Mouse (Mus musculus): ENCODE measurements at regions not wholly inside any gene's neighbourhood (a gene's known extent, or its start where the extent isn't known, plus 50 kb on each side); places are given as distances from the start of the nearest gene placed in this dataset.

DNA sequence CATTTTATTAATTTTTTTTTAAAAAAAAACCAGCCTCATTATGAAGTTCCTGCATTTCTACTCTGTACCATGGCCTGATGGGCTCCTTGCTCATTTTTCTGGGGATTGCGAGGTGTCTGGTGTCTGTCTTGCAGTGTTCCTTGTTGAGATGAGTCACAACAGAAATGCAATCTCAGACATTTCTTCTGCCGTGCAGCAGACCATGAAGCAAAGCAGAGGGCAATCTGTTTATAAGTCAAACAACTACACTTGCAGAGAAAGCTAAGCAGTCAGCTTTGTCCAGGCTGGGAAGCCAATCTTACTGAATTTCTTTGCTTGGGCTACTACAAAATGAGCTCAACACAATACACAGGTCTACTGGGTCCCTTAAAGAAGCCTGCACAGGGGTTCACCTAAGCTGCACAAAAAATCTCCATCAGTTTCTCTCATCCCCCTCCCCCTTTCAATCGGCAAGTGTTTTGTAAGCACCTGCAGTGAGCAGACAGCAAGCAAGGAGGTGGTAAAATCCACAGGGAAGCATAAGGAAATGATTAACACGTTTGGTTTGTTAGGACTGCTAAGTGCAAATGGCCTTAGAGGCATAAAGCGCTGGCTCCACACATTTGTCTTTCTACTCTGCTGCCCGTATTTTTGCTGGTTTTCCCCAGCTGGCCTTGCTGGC is 171.0 kb upstream of the Dmrta1 start:
- intact Hi-C loops (cut with DNase I), result no loop called here

DNA sequence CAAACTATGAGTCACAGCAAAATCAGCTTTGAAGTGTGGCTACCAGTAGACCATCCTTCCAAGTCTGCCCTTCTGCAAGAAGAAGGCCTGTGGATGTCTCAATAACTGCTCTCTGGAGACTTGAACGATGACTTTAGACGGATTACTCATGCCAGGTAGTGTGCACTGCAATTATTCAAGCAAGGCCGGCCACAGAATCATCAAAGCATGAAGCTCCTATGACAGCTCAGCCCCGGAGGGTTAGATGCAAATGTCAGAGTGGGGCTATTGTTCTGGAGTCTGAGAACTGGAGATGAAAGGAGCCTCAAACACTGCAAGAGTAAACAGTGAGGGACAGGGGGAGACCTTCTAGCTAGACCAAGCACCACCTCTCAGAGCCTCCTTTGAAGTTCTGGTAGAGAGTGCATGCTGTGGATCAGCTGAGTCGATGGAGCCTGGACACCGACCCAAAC is 173.8 kb upstream of the Dmrta1 start:
- intact Hi-C loops (cut with DNase I), result no loop called here
- no peak for DNase-seq

More for the DNA sequence above, 171.0 kb upstream of the Dmrta1 start:
- DNase-seq, result no peak

DNA sequence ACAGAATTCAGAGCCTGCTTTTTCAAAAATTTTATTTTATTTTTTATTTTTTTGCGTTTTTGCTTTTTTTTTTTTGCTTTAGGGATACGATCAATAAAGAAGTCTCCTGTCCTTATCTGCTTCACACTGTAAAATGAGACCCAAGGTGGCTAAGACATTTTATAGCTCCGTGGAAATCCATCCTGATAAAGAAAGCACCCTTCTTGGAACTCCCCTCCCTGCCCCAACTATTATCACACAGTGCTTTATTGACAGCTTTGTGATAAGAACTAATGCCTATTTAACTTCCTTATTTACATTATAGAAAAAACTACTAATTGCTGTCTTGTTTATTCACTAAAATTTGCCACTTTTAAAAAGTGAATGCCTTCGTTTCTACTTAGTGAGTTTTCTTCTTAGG is 179.0 kb upstream of the Dmrta1 start:
- intact Hi-C loops (cut with DNase I), result no loop called here
- DNase-seq, result no peak

DNA sequence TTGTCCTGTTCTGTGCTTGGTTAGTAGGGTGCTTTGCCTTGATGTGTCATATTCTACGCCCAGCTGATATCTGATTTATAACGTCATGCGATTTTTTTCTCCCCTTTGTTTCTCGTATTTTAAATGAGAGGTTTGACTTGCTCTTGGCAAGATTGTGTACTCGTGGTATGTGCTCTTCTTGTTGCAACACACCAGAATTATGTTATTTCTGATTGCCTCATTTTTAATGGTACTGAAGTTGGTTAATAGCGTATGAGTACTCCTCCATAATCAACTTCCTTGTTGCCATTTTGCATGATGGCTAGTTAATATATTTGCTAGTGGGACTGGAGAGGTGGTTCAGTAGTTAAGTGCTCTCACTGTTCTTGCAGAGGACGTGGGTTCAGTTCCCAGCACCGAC is 180.1 kb upstream of the Cdkn2b start:
- intact Hi-C loops (cut with DNase I), result no loop called here
- DNase-seq, result no peak

DNA sequence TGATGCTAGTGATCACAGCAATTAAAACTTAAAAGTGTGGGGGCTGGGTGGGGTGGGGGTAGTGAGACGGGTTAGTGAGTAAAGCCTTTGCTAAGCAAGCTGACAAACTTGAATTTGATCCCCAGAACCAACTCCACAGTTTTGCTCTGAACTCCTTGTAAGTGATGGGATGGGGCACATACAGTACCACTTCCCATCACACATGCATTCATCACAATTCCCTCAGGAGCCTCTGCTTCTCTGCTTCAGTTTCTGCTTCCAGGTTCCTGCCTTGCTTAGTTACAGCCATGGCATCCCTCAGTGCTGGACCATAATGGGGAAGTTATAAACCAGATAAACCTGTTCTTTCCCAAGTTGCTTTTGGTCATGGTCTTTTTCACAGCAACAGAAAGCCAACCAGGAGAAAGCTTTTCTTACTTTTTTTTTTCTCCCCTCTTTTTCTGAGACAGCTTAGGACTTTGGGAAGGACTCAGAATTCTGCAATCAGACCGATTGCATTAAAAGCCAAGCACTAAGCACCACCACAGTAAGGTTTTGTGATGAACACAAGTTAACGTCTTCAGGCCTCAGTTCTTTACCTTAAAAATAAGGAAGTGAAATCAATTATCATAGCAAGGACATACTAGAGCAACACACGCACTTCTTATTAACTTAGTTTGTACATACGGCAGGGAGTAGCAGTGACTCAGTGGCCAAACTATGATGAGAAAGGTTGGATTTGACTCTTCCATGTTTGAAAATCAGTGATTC is 176.8 kb upstream of the Cdkn2b start:
- intact Hi-C loops (cut with DNase I), result no loop called here
- DNase-seq, result no peak

DNA sequence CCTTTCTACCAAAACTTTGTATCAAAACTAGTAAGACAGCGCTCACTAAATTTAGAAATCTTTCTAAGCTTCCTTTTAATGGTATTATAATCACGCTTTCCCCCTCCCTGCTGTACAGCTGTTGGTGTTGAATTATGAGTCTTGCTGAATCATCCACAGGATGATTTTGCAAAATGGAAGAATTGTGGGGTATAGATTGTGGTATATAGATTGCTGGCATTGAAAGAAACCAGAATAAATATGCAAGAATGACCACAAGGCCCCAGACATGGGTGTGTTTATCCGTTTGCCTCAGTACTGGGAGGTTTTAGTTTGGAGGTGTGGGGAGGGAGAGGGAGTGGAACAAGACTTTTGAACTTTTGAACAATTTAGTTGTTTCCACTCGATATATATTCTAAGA is 176.1 kb upstream of the Cdkn2b start:
- intact Hi-C loops (cut with DNase I), result no loop called here
- no peak for DNase-seq

DNA sequence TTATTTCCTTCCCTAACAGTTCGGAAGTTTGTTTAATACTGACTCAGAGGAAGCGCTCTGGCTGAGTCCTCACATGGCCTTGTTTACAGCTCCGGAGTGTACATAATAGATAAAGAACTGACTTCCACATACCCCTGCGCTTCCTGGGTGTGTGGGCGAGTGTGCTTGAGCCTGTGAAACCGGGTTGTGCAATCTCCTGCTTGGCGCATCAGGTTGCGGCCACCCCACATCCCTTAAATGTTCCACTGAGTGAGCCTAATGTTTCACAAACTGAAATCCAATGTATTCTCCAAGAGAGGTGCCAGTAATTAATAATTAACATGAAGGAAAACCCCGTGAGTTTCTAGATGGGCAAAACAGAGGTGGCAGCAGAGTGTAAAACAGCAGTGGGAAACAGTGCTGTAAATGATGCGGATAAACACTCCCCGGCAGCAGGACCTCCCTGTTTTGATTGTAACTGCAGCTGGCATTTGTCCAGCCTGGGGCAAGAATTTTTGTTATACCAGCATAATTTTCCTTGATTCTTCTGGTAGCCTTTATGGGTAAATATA is 175.2 kb upstream of the Cdkn2b start:
- intact Hi-C loops (cut with DNase I), result no loop called here
- peak; percentile 16 to 38 for DNase-seq

DNA sequence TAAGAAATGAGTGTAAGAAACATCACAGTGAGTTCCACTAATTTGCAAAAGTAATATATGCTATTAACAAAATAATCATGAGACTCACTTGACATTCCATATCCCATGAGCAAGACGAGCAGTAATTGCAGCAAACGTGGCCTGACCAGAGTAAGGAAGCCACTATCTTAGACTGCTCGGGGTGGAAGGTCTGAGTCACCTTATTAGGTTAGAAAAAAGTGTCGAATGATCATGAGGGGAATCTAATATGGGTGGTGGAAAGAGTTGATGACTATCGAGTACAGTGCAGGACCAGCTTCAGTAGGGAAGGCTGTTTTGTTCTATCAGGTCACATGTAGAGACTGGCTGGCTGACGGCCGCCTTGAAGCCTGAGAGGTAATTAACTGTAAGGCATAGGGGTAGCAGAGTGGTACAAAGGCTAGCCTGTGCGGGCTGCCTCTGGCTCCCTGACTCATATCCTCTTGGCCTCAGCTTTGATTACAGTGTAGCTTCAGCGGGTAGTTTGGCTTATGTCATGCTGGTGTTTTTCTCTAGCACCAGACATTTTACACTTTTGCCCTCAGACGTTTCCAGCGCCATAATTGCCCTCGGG is 167.9 kb upstream of the Cdkn2b start:
- DNase-seq, result no peak
- intact Hi-C loops (cut with DNase I), result no loop called here

DNA sequence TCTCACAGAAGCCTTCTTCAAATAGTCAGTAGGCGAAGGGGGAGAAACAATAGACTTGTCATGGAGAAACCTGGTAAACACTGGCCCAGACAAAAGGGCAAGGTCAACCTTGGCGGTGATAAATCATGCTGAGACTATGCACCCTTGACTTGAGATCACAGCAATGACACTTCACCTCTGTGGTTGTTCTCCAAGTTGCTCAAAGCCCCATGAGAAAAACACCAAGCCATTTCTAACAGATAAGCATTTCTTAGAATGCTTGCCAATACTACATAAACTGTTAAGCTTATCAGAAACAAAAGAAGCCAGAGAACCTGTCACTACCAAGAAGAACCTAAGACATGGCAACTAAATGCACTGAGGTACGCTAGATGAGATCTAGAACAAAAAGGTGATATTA is 165.0 kb upstream of the Cdkn2b start:
- intact Hi-C loops (cut with DNase I), result no loop called here
- DNase-seq, result no peak

DNA sequence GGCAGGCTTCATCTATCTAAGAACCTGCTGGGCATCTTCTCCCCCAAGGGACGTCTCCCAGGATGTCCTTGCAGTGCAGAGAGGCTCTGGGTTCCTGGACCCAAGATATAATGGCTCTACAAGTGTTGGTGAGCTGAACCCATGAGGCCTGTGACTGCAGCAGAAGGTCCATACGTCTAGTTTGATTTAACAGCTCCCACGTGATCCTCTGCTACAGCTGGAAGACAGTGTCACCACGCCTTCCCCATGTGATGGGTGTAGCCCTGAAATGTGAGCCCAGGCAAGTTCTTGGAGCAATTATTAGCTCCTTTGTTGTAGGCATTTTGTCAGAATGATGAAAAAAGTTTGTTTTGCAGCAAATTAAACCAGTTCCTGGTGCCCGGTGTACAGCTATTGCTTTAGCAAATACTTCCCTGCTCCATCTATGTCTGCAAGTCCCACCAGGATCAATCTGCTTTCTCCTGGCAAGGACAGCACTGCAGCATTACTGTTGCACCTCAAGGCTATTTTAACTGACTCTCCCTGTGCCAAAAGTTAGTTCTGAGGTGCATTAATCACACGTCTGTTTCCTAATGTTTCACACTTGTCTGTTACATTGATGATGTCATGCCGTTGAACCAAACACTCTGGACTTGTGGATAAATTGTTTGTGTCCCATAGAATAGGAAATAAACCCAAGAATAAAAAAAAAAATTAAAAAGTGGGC is 164.2 kb upstream of the Cdkn2b start:
- intact Hi-C loops (cut with DNase I), result no loop called here
- DNase-seq, result no peak

DNA sequence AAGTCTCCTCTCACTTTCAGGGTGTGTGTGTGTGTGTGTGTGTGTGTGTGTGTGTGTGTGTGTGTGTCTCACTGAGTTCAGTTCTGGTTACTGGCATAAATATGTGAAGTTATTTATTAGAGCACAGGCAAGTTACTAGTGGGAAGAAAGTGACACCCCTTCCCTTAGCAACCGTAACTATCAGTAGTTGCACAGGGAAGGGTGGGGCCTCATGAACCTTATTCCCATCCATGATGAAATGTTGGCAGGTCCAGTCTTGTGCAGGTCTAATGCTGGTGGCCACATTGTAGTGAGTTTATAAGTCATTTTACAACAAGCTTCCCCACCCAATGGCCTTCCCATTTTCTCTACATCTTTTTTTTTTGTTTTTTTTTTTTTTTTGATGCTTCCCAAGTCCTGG is 160.6 kb upstream of the Cdkn2b start:
- intact Hi-C loops (cut with DNase I), result no loop called here
- DNase-seq, result no peak

DNA sequence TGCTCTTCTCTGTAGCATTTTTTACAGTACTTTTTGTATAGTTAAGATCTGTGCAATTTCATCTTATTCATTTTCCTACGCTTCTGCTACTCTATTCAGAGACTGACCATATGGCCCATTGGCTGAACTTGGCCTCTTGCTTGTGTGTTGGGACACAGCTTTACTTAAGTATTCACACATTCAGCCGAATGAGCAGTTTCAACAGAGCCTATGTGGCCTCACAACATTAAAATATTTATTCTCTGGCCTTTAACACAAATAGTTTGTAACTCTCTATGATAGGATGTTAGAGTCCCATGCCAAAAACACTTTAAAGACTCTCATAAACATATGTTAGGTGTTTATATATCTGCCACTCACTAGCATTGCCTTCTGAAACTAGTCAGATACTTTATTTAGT is 159.9 kb upstream of the Cdkn2b start:
- DNase-seq, result no peak
- intact Hi-C loops (cut with DNase I), result no loop called here

DNA sequence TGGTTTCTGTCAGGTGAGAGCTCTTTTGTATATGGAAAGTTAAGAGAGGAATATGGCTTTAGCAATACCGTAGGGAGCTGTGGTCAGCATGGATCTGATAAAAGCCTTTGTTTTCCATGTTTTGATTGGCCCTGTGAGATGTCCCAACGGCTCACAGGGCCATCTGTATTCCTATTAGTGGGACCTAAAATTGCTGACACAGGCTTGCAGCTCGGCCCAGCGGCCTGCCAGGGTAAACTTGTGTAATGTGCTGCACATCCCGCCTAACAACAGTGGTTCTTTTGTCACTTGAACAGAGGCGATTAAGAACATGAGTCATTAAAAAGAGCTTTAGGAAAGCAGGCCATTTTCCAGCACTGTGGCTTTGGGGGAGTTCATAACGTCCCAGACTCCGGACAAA is 159.0 kb upstream of the Cdkn2b start:
- DNase-seq, result peak; percentile 42 to 57
- intact Hi-C loops (cut with DNase I), result no loop called here

DNA sequence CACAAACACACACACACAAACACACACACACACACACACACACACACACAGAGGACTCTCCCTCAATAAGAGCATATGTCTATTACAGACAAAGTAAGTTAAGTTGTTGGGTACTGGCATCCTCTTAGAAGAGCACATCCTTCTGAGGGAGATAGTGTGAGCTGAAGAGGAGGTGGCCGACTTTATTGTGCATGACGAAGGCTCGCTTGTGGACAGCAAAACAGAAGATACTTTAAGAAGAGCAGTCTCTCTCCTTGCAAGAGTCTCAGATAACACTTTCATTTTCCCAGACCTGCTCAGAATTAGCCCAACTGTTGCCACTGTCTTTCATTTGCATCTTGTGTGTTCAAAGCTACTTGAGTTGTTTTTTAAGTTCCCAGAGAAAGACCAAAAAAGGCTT is 158.6 kb upstream of the Cdkn2b start:
- no peak for DNase-seq
- intact Hi-C loops (cut with DNase I), result no loop called here

DNA sequence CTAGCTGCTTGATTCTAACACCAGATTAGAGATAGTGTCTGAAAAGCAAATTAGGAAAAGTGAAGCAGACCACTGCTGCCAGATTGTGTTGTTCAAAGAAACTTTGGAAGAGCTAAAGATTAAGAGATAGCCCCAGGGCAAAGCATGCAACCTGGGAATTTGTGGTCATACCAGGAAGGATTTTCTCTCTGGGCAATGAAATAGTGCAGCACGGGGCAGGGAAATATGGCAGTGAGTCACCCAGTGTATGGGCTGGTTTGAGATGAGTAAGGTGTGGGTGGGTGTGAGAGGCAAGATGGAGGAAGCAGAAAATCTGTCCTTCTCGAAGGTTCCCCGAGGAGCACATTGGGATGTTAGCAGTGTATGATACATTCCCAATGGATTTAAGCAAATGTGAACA is 155.9 kb upstream of the Cdkn2b start:
- no peak for DNase-seq
- intact Hi-C loops (cut with DNase I), result no loop called here

DNA sequence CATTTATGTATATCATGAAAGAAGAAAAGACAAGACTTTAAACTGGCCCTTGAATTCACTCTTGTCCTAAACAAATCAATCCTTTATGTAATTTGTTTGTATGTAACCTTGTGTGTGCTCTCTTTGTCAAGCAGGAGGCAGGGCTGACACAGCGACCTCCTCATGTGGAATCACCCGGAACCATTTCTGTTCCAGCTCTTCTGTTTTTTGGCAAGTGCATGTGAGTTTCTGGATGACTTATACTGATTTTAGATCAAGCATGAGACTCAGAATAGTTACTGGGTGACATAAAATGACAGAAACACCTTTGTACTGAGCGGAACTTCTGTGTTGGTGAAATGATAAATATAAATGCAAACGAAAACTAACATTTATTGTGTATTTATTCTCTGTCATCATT is 152.3 kb upstream of the Cdkn2b start:
- DNase-seq, result no peak

DNA sequence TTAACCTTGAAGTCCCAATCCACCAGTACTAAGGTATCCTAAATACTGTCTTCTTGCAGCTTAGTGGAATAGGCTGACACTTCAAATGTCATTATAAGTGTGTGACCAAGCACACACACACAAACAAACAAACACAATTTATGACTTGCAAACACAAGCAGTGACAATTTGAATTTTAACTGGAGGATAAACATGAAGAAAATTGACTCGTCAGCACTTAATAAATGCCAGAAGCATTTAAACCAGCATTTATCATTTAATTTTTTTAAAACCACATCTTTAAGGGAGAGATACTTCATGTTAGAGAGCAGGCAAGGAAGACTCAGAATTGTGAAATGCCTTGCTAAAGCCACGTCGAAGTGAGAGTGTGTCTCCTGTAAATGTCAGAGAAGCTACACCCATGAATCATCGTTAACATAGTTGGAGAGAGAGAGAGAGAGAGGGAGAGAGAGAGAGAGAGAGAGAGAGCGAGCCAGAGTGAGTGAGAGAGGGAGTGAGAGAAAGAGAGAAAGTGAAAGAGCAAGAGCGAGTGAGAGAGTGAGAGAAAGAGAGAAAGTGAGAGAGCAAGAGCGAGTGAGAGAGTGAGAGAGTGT is 149.4 kb upstream of the Cdkn2b start:
- DNase-seq, result no peak
- intact Hi-C loops (cut with DNase I), result no loop called here

More for the DNA sequence above, 152.3 kb upstream of the Cdkn2b start:
- intact Hi-C loops (cut with DNase I), result no loop called here

DNA sequence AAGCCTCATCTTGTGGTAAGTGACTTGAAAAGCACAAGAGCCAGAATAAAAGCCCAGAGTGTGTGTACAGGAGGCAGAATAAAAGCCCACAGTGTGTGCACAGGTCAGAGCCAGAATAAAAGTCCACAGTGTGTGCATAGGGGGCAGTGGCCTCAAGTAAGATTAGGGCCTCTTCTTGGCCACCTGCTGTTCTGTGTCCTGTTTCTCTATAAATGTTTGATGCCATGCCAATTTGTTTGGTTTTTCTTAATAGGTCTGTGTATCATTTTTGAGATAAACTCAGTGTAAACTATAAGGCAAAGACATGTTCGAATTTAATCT is 148.5 kb upstream of the Cdkn2b start:
- DNase-seq, result no peak
- intact Hi-C loops (cut with DNase I), result no loop called here

DNA sequence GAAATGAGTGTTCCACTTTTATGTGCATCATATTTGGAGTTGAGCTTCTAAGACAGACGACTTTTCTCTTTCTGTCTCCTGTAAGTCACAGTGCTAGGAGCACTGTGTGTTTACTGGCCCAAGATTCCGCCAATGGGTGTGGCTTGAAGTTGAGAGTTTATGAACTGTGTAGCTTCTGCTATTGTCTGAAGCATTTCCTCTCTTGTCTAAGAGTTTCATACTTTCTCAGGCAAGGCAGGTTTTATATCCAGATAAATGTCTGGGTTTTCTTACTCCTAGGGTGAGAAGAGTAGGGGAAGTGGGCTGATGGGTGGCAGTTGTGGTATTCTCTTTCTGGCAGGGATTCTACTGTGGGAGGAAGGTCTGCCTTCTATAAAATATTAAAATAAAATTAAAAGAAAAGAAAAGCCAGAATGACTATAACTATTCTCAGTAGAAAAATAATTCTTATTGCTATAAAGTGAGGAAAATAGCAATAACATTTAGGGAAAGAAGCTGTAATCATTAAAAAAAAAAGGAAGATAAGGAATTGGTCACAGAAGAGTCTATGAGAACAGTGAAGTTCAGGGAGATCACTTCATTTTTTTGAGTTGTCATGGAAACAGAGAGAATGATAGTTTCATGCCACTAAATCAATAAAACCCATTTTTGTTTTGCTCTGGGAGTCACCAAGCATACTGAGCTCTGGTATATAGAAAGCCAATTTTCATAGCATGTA is 147.9 kb upstream of the Cdkn2b start:
- intact Hi-C loops (cut with DNase I), result no loop called here
- DNase-seq, result no peak

DNA sequence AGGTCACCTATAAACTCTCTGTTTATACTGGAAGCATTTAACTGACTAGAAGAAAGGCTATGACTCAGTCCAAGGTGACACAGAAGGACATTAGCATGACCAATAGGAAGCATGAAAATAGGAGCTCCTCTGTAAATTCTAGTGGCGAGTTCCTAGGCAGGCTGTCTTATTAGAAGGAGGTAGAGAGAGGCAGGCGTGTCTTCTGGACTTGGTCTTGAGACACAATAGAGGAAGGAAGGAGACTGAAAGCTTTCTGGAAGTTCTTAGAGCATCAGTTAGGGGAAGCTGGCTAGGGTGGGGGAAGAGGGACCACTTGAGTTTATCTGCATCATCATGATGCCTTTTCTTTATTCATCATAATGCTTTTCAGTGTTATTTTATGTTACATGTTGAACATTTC is 147.0 kb upstream of the Cdkn2b start:
- DNase-seq, result no peak
- intact Hi-C loops (cut with DNase I), result no loop called here
